Mouse (Mus musculus): ENCODE results near the gene Ccdc171.

DNA sequence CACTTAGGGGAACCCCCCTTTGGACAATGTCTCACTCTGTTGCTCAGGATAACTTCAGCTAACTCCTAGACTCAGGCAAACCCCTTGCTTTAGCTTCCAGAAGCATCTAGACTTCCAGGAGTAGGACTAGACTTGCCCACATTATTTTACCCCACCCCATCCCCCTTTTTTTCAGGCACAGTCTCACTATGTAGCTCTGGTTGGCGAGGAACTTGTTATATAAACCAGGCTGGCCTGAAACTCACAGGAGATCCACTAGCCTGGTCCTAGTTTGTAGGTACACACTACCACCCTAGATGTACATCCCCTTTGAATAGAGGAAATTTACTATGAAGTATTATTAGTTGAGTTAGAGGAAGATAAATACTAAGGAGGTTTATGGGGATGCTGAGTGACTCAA is 11.2 kb upstream of the Ccdc171 start:
- TF ChIP-seq HCFC1 (IDR thresholded peaks at IDR 0.05; ENCODE audit: borderline replicate concordance, insufficient read depth, low read length) (no peak), MAFK (IDR thresholded peaks at IDR 0.05; ENCODE audit: insufficient read depth, low read depth, low read length) (no peak), ZNF384 (IDR thresholded peaks at IDR 0.05; ENCODE audit: low read depth, low read length) (no peak), ZC3H11A (IDR thresholded peaks at IDR 0.05; ENCODE audit: borderline replicate concordance, low read depth, low read length) (no peak)
